Mouse (Mus musculus): Measurements from ENCODE around the gene Ablim2. TPM values are rescaled to one million over a fixed set of nuclear protein-coding genes. Genes with fewer than 3 reads are reported as not detected.

Gene Ablim2
- polyA plus RNA-seq, 1 experiment, result 5.8 TPM

DNA sequence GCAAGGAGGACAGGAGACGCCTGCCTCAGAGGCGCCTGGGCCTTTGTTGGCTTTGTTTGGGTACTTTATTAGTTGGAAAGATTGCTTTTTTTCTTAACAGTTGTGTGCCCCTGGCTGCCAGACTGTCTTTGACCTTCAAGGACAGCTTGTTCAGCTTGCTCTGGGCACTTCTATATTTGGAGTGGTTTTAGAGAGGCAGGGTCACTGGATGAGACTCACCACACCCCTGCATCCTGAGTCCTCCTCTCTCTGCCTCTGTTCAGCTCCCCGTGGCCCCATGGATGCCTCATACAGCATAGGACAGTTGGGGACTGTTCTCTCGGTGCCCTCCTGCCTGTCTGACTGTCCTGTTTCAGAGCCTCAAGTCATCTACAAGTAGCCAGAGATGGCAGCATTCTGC, 37.3 kb downstream of the Ablim2 start:
- Histone ChIP-seq H3K4me3 (ENCODE audit: insufficient read depth, low read depth, low read length) (no peak overlapping the region), H3K27ac (ENCODE audit: insufficient read depth, low read depth, low read length) (no peak overlapping the region), H3K36me3 (ENCODE audit: control insufficient read depth, insufficient read depth, low read length) (no peaks in the 10 kb centered on the region), H3K27me3 (replicated peaks; ENCODE audit: control insufficient read depth, insufficient read depth, low read length) (no peaks in the 10 kb centered on the region), H3K4me1 (ENCODE audit: control insufficient read depth, insufficient read depth, low read length) (no peaks in the 10 kb centered on the region)
- TF ChIP-seq POLR2A (IDR thresholded peaks at IDR 0.05; ENCODE audit: low read depth, low read length), result no peak
- no peak for TF ChIP-seq CTCF (conservative IDR thresholded peaks at IDR 0.05; ENCODE audit: insufficient read depth, insufficient read length, low read depth, low read length)
- no peak for DNase-seq
- WGBS, result 77% methylated on average over 4 of the region's 4 CpGs

- no peaks in the 10 kb centered on the region for H3K27me3 ChIP-seq (replicated peaks; ENCODE audit: control insufficient read depth, insufficient read depth, low read length)
- H3K27ac ChIP-seq (ENCODE audit: insufficient read depth, low read depth, low read length), result no peak overlapping the region
- H3K36me3 ChIP-seq (ENCODE audit: control insufficient read depth, insufficient read depth, low read length), result no peaks in the 10 kb centered on the region
- 57% methylated on average over 7 of the region's 7 CpGs for WGBS
- DNase-seq, result peak; percentile 59
- TF ChIP-seq POLR2A (IDR thresholded peaks at IDR 0.05; ENCODE audit: low read depth, low read length) (no peak), CTCF (conservative IDR thresholded peaks at IDR 0.05; ENCODE audit: insufficient read depth, insufficient read length, low read depth, low read length) (peak; percentile 97)
- no peak overlapping the region for H3K4me3 ChIP-seq (ENCODE audit: insufficient read depth, low read depth, low read length)
- no peaks in the 10 kb centered on the region for H3K4me1 ChIP-seq (ENCODE audit: control insufficient read depth, insufficient read depth, low read length)
Observed at GRCm38 (mm10) chr5:35795481-35796048, 37.9 kb downstream of the Ablim2 start.

GRCm38 (mm10) chr5:35796136-35796535, 38.5 kb downstream of the Ablim2 start:
- no peaks in the 10 kb centered on the region for H3K4me1 ChIP-seq (ENCODE audit: control insufficient read depth, insufficient read depth, low read length)
- no peaks in the 10 kb centered on the region for H3K36me3 ChIP-seq (ENCODE audit: control insufficient read depth, insufficient read depth, low read length)
- H3K27me3 ChIP-seq (replicated peaks; ENCODE audit: control insufficient read depth, insufficient read depth, low read length), result no peaks in the 10 kb centered on the region
- no peak for TF ChIP-seq POLR2A (IDR thresholded peaks at IDR 0.05; ENCODE audit: low read depth, low read length)
- no peak for TF ChIP-seq CTCF (conservative IDR thresholded peaks at IDR 0.05; ENCODE audit: insufficient read depth, insufficient read length, low read depth, low read length)
- WGBS, result 78% methylated on average over 5 of the region's 5 CpGs
- DNase-seq, result no peak
- no peak overlapping the region for H3K27ac ChIP-seq (ENCODE audit: insufficient read depth, low read depth, low read length)
- no peak overlapping the region for H3K4me3 ChIP-seq (ENCODE audit: insufficient read depth, low read depth, low read length)

- TF ChIP-seq CTCF (conservative IDR thresholded peaks at IDR 0.05; ENCODE audit: insufficient read depth, insufficient read length, low read depth, low read length) (no peak), POLR2A (IDR thresholded peaks at IDR 0.05; ENCODE audit: low read depth, low read length) (no peak)
- Histone ChIP-seq H3K27me3 (replicated peaks; ENCODE audit: control insufficient read depth, insufficient read depth, low read length) (no peaks in the 10 kb centered on the region), H3K36me3 (ENCODE audit: control insufficient read depth, insufficient read depth, low read length) (no peaks in the 10 kb centered on the region), H3K4me3 (ENCODE audit: insufficient read depth, low read depth, low read length) (no peak overlapping the region), H3K27ac (ENCODE audit: insufficient read depth, low read depth, low read length) (no peak overlapping the region), H3K4me1 (ENCODE audit: control insufficient read depth, insufficient read depth, low read length) (no peaks in the 10 kb centered on the region)
- DNase-seq, result no peak
- WGBS, result 42% methylated on average over 5 of the region's 5 CpGs
Observed at GRCm38 (mm10) chr5:35799090-35799489, 41.4 kb downstream of the Ablim2 start.

DNA sequence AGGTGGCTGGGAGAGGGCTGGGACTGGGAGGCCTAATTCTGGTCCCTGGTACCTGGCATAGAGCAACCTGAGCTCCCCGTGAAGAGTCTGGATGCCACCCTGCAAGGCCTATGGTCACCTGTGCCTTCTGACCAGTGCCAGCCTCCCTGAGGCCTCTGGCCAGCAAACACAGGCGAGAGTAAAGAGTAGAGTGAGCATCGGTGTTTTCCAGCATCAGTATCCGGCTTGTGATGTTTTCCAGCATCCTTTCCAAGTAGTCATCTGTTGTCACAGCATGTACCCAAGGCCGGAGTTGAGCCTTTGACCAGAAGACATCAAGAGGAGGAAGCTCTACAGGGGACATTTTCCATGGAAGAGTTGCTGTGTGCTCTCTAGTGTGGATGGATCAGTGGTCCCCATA, 45.7 kb downstream of the Ablim2 start:
- DNase-seq, result no peak
- Histone ChIP-seq H3K4me1 (ENCODE audit: control insufficient read depth, insufficient read depth, low read length) (no peaks in the 10 kb centered on the region), H3K27ac (ENCODE audit: insufficient read depth, low read depth, low read length) (no peak overlapping the region), H3K36me3 (ENCODE audit: control insufficient read depth, insufficient read depth, low read length) (no peaks in the 10 kb centered on the region), H3K27me3 (replicated peaks; ENCODE audit: control insufficient read depth, insufficient read depth, low read length) (no peaks in the 10 kb centered on the region), H3K4me3 (ENCODE audit: insufficient read depth, low read depth, low read length) (no peak overlapping the region)
- WGBS, result 83% methylated on average over 5 of the region's 5 CpGs
- no peak for TF ChIP-seq CTCF (conservative IDR thresholded peaks at IDR 0.05; ENCODE audit: insufficient read depth, insufficient read length, low read depth, low read length)
- no peak for TF ChIP-seq POLR2A (IDR thresholded peaks at IDR 0.05; ENCODE audit: low read depth, low read length)

GRCm38 (mm10) chr5:35804685-35805084, 47.0 kb downstream of the Ablim2 start:
- 92% methylated on average over 4 of the region's 4 CpGs for WGBS
- no peak for DNase-seq
- Histone ChIP-seq H3K4me3 (ENCODE audit: insufficient read depth, low read depth, low read length) (no peak overlapping the region), H3K27me3 (replicated peaks; ENCODE audit: control insufficient read depth, insufficient read depth, low read length) (no peaks in the 10 kb centered on the region), H3K4me1 (ENCODE audit: control insufficient read depth, insufficient read depth, low read length) (no peaks in the 10 kb centered on the region), H3K36me3 (ENCODE audit: control insufficient read depth, insufficient read depth, low read length) (no peaks in the 10 kb centered on the region), H3K27ac (ENCODE audit: insufficient read depth, low read depth, low read length) (no peak overlapping the region)
- TF ChIP-seq CTCF (conservative IDR thresholded peaks at IDR 0.05; ENCODE audit: insufficient read depth, insufficient read length, low read depth, low read length), result no peak
- TF ChIP-seq POLR2A (IDR thresholded peaks at IDR 0.05; ENCODE audit: low read depth, low read length), result no peak

- H3K27ac ChIP-seq (ENCODE audit: insufficient read depth, low read depth, low read length), result no peak overlapping the region
- 92% methylated on average over 3 of the region's 3 CpGs for WGBS
- H3K36me3 ChIP-seq (ENCODE audit: control insufficient read depth, insufficient read depth, low read length), result no peaks in the 10 kb centered on the region
- H3K27me3 ChIP-seq (replicated peaks; ENCODE audit: control insufficient read depth, insufficient read depth, low read length), result no peaks in the 10 kb centered on the region
- no peak for DNase-seq
- no peaks in the 10 kb centered on the region for H3K4me1 ChIP-seq (ENCODE audit: control insufficient read depth, insufficient read depth, low read length)
- H3K4me3 ChIP-seq (ENCODE audit: insufficient read depth, low read depth, low read length), result no peak overlapping the region
- TF ChIP-seq POLR2A (IDR thresholded peaks at IDR 0.05; ENCODE audit: low read depth, low read length), result no peak
- TF ChIP-seq CTCF (conservative IDR thresholded peaks at IDR 0.05; ENCODE audit: insufficient read depth, insufficient read length, low read depth, low read length), result no peak
Observed at GRCm38 (mm10) chr5:35805209-35805608, 47.5 kb downstream of the Ablim2 start.
